In the genomic region with DNA sequence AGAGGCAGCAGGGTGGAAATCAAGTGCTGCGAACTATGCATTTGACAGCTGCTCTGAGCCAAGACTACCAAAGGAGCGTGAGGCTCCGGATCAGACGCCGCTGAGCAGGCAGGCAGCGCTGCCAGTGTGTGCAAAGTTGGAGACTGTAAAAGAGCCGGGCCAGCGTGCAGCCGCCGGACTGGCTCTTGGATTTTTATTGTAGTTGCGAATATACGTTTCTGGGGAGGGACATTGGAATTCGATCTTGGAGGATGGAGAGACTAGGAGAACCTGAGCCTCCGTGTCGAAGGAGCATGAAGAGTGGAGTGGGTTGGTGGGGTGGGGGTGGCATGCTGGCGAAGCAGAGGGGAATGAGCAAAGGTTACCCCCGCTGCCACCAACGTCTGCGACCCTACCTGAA, we compare ENCODE assay signal across 9 mouse cellular contexts. TPM values are rescaled to one million over a fixed set of nuclear protein-coding genes. Genes with fewer than 3 reads are reported as not detected.
DNase-seq lines count a peak whose midpoint lies in the region; ATAC-seq and TF ChIP-seq lines count a peak whose summit lies in the region.
"Had no signal": no experiment of that assay in that cellular context is flagged by ENCODE, and none has a peak within 500 bp of the region (broad histone marks: within the 10 kb centered on the region; RNA-seq: fewer than 3 reads in every experiment).

No protein-coding gene starts in this region.

- H3K9ac ChIP-seq in forebrain, embryonic 16.5 days (replicated peaks; ENCODE audit: low read depth, low read length): peak overlapping the region; percentile 84
- peak overlapping the region; percentile 71 for H3K9ac ChIP-seq in midbrain, embryonic 12.5 days (replicated peaks)

- H3K4me2 ChIP-seq in forebrain, embryonic 16.5 days (ENCODE audit: low read length): peak overlapping the region; percentile 66
- peak overlapping the region; percentile 76 for H3K4me2 ChIP-seq in midbrain, embryonic 12.5 days (replicated peaks)

- peaks cover 4% of the 10 kb centered on the region; the same call in 1 of the 2 replicates for H3K4me1 ChIP-seq in forebrain, embryonic 16.5 days (replicated peaks; ENCODE audit: control insufficient read depth, insufficient read depth, low read length)
- H3K4me1 ChIP-seq in midbrain, embryonic 12.5 days: peaks cover 9% of the 10 kb centered on the region

- under 1% methylated on average over 19 of the region's 19 CpGs for WGBS in forebrain, embryonic 16.5 days
- 0% methylated on average over 19 of the region's 19 CpGs for WGBS in midbrain, embryonic 12.5 days

- no peaks in the 10 kb centered on the region for H3K9me3 ChIP-seq in forebrain, embryonic 16.5 days (ENCODE audit: control insufficient read depth, low read length)
- H3K9me3 ChIP-seq in midbrain, embryonic 12.5 days: no peaks in the 10 kb centered on the region

- H3K4me3 ChIP-seq in forebrain, embryonic 16.5 days (replicated peaks; ENCODE audit: low read length): peak overlapping the region; percentile 69
- H3K4me3 ChIP-seq in layer of hippocampus, adult 2 months: peak overlapping the region; percentile 92
- H3K4me3 ChIP-seq in midbrain, embryonic 12.5 days: peak overlapping the region; percentile 69

- H3K27ac ChIP-seq in forebrain, embryonic 16.5 days (ENCODE audit: low read length): peak overlapping the region; percentile 86
- H3K27ac ChIP-seq in layer of hippocampus, adult 2 months: peak overlapping the region; percentile 100
- peak overlapping the region; percentile 78 for H3K27ac ChIP-seq in midbrain, embryonic 12.5 days (replicated peaks)

- no peak for TF ChIP-seq CTCF in layer of hippocampus, adult 2 months (conservative IDR thresholded peaks at IDR 0.05)

- no peaks in the 10 kb centered on the region for H3K36me3 ChIP-seq in forebrain, embryonic 16.5 days (ENCODE audit: control insufficient read depth, insufficient read depth)
- no peaks in the 10 kb centered on the region for H3K36me3 ChIP-seq in midbrain, embryonic 12.5 days

- no peaks in the 10 kb centered on the region for H3K27me3 ChIP-seq in forebrain, embryonic 16.5 days (replicated peaks; ENCODE audit: control insufficient read depth, insufficient read depth, low read length)
- H3K27me3 ChIP-seq in midbrain, embryonic 12.5 days: no peaks in the 10 kb centered on the region

- peak; percentile 66 for ATAC-seq in forebrain, embryonic 16.5 days
- peak; percentile 50 for ATAC-seq in midbrain, embryonic 12.5 days (ENCODE audit: low FRiP score, low read depth)

- peak; percentile 3 for DNase-seq in cerebellum, adult 8-10 months
- no peak for DNase-seq in cerebellum, adult 11-12 months
- peak; percentile 19 for DNase-seq in R1 (ENCODE audit: low read depth, low spot score)
- DNase-seq in layer of hippocampus, adult 2 months (ENCODE audit: low spot score in 2 of 2): peak; percentile 34 to 53
- DNase-seq in testis, postnatal 10 days (ENCODE audit: low spot score): peak; percentile 34
- DNase-seq in T-cell, adult 2 months (ENCODE audit: low spot score): no peak

RNA-seq across cellular contexts. Expression of a gene that starts 0.5 kb away (rescaled TPM):
- 54.2 and 75.3 TPM in 2 replicates for polyA plus RNA-seq in forebrain, embryonic 16.5 days (2015; fragmentation: Nextera tagmentation; extraction: Ambion mirVana)
- total RNA-seq in layer of hippocampus, adult 2 months (2021): 100 to 1,000 TPM; 140 to 145 TPM
- polyA plus RNA-seq in midbrain, embryonic 12.5 days (2016; fragmentation: Nextera tagmentation; extraction: Ambion mirVana): 14.8 and 18.6 TPM in 2 replicates
- total RNA-seq: hematopoietic stem cell, adult 5-6 weeks had no signal

Comparison
In these comparisons a context has a peak if more than half of its experiments do, and no peak if none do; other contexts are left out.
1. DNase-seq: peak in cerebellum, adult 8-10 months (single experiment), R1 (single experiment), layer of hippocampus, adult 2 months (2 of 2) and testis, postnatal 10 days (single experiment); none in cerebellum, adult 11-12 months (single experiment) and T-cell, adult 2 months (single experiment).
2. Peak in every context shown above with its lines, with median percentiles within 50 percentile points of each other: H3K27ac ChIP-seq and H3K4me3 ChIP-seq.